Mouse (Mus musculus) kidney, adult 2 months (tissue): Measurements from ENCODE around the gene Speer4e. TPM values are rescaled to one million over a fixed set of nuclear protein-coding genes. Genes with fewer than 3 reads are reported as not detected.
A peak's percentile ranks its signal among the peaks of the same experiment; 100 is the strongest.
"Not testable (repeated sequence)": the region's sequence is repeated elsewhere in the genome, so short reads cannot be mapped to it uniquely, and the experiment has no call there.

Experiments
- DNase-seq: peaks from one replicate; pipeline ENCODE4 v3.0.0; 2021
- H3K27ac ChIP-seq: fragments of 200-500 bp; 2 replicates; pipeline ENCODE4 v1.5.1; 2012; ENCODE audit warnings: low read depth, low read length, control low read depth, inconsistent platforms; ENCODE audit not compliant: insufficient read depth
- H3K27me3 ChIP-seq: fragments of 200-500 bp; replicated peaks from 2 replicates; pipeline ENCODE4 v1.6.1; 2012; ENCODE audit warnings: mild to moderate bottlenecking, moderate library complexity, low read length, inconsistent platforms; ENCODE audit not compliant: control insufficient read depth, insufficient read depth
- H3K36me3 ChIP-seq: fragments of 200-500 bp; 2 replicates; pipeline ENCODE4 v1.6.1; 2012; ENCODE audit warnings: mild to moderate bottlenecking, moderate library complexity, low read length, inconsistent platforms; ENCODE audit not compliant: control insufficient read depth, insufficient read depth
- H3K4me1 ChIP-seq: fragments of 200-500 bp; 2 replicates; pipeline ENCODE4 v1.6.1; 2011; ENCODE audit warnings: low read length; ENCODE audit not compliant: control insufficient read depth, insufficient read depth
- H3K4me3 ChIP-seq: fragments of 200-500 bp; 2 replicates; pipeline ENCODE4 v1.5.1; 2011; ENCODE audit warnings: mild to moderate bottlenecking, low read depth, low read length, control low read depth; ENCODE audit not compliant: insufficient read depth
- WGBS: fragments of 180-500 bp; shearing (Covaris S2); methylation state at CpG from one replicate; pipeline ENCODE4 v1.1.7; 2018; 5-methylcytosine and 5-hydroxymethylcytosine counted together
- polyA plus RNA-seq: library from polyadenylated mRNA; depleted of rRNA; stranded (reverse); fragments of >200 nt; gene quantifications from 2 replicates; pipeline ENCODE4 v1.2.3, GENCODE M21; 2012; rRNA removed

Gene Speer4e
- not detected in 2 replicates for polyA plus RNA-seq

DNA sequence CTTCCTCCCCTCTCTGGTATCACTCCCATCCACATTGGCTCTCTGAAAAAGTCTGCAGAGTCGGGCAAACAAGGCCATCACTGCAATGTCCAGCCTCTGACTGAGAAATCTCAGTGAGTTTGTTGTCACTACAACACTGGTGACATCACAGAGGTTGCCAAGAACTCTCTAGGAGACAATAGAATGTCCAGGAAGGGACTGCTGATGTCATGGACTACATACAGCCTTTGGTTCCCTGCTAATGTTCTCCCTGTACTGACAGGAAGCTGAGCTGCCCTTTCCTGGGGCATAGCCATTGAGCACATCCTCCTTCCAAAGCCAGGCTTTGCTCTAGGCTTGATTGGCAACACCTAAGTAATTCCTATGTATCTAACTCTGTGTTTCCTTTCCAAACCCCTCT, at the start of gene Speer4e:
Gene Speer4e, minus strand, starts transcription at position 101 of the 400 bp plus-strand sequence.
- H3K4me1 ChIP-seq, DNase-seq, H3K36me3 ChIP-seq, H3K27me3 ChIP-seq, H3K27ac ChIP-seq, H3K4me3 ChIP-seq: not testable (repeated sequence)
- WGBS, result 30% methylated on average over 1 of the region's 1 CpGs

DNA sequence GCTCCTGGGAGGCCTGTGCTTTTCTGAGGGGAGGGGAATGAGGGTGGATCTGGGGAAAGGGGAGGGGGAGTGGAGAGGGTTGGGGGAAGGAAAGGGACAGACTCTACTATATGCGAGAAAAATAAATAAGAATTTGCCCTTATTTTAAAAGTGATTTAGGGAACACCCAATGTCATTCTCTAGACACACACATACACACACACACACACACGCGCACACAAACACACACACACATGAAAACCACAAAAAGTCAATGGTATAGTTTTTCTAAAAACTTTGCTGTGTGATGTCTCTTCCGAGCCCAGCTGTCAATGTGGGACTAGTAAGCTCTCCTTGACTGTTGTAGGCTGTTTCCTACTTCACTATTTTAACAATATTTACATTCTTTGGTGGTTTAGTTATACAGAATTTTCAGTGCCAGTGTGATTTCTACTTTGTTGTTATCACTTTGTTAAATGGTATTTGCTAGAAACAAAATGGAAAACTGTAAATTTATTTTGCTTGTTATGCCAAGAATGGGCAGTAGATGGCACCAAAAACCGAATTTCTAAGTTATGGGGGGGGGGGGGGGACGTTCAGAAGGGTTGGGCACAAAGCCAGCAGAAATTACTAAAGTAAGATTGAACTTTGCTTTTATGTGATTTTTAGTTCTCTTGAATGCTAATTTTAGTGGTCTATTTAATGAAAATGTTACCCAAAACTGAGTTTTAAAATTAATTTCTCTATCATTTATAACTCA, 48.6 kb upstream of the Speer4e start:
- not testable (repeated sequence) for H3K4me3 ChIP-seq, H3K36me3 ChIP-seq, H3K27ac ChIP-seq, H3K4me1 ChIP-seq, DNase-seq, H3K27me3 ChIP-seq
- 43% methylated on average over 6 of the region's 6 CpGs for WGBS

DNA sequence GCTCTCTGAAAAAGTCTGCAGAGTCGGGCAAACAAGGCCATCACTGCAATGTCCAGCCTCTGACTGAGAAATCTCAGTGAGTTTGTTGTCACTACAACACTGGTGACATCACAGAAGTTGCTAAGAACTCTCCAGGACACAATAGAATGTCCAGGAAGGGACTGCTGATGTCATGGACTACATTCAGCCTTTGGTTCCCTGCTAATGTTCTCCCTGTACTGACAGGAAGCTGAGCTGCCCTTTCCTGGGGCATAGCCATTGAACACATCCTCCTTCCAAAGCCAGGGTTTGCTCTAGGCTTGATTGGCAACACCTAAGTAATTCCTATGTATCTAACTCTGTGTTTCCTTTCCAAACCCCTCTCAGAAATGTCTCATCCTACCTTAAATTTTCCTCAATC, 40.6 kb upstream of the Speer4e start, which contains the start of gene Gm10354:
Gene Gm10354, minus strand, starts transcription at position 101 of the 400 bp plus-strand sequence.
- H3K27me3 ChIP-seq, H3K27ac ChIP-seq, H3K4me1 ChIP-seq, DNase-seq, H3K36me3 ChIP-seq, H3K4me3 ChIP-seq: not testable (repeated sequence)
- WGBS, result 31% methylated on average over 1 of the region's 1 CpGs

DNA sequence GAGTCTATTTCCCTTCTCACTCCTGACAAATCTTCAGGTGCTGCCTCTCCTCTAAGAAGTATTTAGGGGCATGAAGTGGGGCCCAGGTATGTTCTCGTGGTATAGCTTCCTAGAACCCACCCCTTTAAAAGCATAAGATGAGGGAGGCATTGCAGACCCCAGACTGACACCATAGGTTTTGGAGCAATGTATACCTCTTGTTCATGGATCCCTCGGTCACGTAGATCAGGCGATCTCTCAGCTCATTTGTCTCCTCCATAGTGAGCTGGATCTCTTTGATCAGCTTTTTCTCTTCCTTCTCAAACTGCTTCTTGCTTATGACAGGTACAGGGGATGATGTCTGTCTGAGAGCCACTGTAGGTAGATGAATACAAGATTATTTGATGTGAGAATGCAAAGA, 39.1 kb upstream of the Speer4e start:
- not testable (repeated sequence) for H3K4me3 ChIP-seq, H3K27ac ChIP-seq, H3K27me3 ChIP-seq, DNase-seq, H3K36me3 ChIP-seq, H3K4me1 ChIP-seq
- 74% methylated on average over 4 of the region's 4 CpGs for WGBS

DNA sequence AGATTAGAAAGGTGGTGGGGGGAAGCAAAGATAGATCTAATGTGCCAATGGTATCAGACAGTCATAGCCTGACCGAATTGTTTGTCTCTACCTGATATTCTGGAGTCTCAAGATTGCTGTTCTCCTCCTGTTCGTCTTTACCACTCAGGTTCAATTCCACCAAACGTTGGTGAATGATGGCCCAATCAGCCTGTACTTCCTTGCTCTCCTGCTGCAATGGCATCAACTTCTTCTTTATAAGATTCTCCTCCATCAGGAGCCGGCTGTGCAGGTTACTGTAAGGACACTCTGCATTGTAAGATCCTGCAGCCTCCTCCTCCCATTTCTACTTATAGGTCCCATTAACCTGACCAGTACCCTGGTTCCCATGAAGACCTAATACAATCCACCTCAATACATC, 37.1 kb upstream of the Speer4e start:
- H3K27me3 ChIP-seq, H3K36me3 ChIP-seq, H3K4me3 ChIP-seq, H3K27ac ChIP-seq, DNase-seq, H3K4me1 ChIP-seq: not testable (repeated sequence)
- WGBS, result 63% methylated on average over 3 of the region's 4 CpGs

GRCm38 (mm10) chr5:14972841-14973240, 34.6 kb upstream of the Speer4e start:
- not testable (repeated sequence) for H3K4me3 ChIP-seq, H3K4me1 ChIP-seq, H3K27ac ChIP-seq, H3K27me3 ChIP-seq, H3K36me3 ChIP-seq, DNase-seq
- WGBS, result 66% methylated on average over 3 of the region's 3 CpGs

- not testable (repeated sequence) for H3K27ac ChIP-seq, H3K4me1 ChIP-seq, H3K4me3 ChIP-seq, H3K27me3 ChIP-seq, H3K36me3 ChIP-seq
- WGBS, result 83% methylated on average over 13 of the region's 13 CpGs
- DNase-seq, result peak; percentile 36
These were observed 25.6 kb upstream of the Speer4e start for GRCm38 (mm10) chr5:14963821-14964220.

GRCm38 (mm10) chr5:14961502-14961901, 23.3 kb upstream of the Speer4e start:
- H3K27me3 ChIP-seq, H3K36me3 ChIP-seq, H3K27ac ChIP-seq, H3K4me3 ChIP-seq, H3K4me1 ChIP-seq, DNase-seq: not testable (repeated sequence)
- 81% methylated on average over 4 of the region's 4 CpGs for WGBS

DNA sequence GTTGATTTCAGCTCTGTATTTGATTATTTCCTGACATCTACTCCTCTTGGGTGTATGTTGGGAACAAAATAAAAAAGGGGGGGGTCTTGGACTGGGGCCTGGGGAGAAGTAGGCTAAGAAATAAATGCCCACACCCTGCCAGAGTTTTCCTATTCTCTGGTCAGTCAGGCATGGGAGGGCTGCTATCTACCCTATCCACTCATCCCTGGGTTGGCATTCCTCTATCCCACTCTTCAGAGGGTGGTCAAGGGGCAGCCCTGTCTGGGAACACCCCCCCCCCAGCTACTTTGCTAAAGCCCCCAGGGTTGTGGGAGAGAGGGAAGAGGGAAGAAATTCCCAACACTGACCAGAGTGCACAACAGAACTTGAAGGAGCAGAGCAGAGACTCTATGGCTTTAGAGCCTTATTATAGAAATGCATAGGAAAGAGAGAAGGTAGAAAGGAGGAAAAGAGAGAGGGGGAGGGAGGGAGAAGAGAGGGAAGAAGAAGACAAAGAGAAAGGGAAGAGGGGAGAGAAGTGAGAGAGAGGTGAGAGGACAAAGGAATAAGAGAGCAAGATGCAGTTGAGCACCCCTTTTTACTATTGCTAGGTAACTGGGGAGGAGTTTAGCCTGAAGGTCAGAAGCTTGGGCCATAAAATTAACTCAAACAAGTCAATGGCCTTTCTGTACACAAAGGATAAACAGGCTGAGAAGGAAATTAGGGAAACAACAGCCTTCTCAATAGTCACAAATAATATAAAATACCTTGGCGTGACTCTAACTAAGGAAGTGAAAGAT, 17.9 kb upstream of the Speer4e start:
- not testable (repeated sequence) for DNase-seq, H3K4me3 ChIP-seq, H3K36me3 ChIP-seq, H3K27ac ChIP-seq, H3K4me1 ChIP-seq, H3K27me3 ChIP-seq
- WGBS, result 83% methylated on average over 1 of the region's 1 CpGs

DNA sequence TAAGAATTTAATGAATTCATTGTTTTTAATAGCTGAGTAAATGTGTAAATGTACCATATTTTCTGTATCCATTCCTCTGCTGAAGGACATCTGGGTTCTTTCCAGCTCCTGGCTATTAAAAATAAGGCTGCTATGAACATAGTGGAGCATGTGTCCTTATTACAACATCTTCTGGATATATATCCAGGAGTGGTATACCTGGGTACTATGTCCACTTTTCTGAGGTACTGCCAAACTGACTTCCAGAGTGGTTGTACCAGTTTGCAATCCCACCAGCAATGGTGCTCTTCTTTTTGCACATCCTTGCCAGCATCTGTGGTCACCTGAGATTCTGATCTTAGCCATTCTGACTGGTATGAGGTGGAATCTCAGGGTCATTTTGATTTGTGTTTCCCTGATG, 15.4 kb upstream of the Speer4e start:
- not testable (repeated sequence) for H3K36me3 ChIP-seq, H3K4me1 ChIP-seq, H3K27me3 ChIP-seq, DNase-seq, H3K4me3 ChIP-seq, H3K27ac ChIP-seq

GRCm38 (mm10) chr5:14952749-14953148, 14.5 kb upstream of the Speer4e start:
- WGBS, result 72% methylated on average over 3 of the region's 3 CpGs
- not testable (repeated sequence) for H3K36me3 ChIP-seq, H3K4me3 ChIP-seq, H3K27me3 ChIP-seq, H3K27ac ChIP-seq, DNase-seq, H3K4me1 ChIP-seq
